Mouse (Mus musculus): Measurements from ENCODE around the gene Fam168a. TPM values are rescaled to one million over a fixed set of nuclear protein-coding genes. Genes with fewer than 3 reads are reported as not detected.
"Not testable (repeated sequence)": the region's sequence is repeated elsewhere in the genome, so short reads cannot be mapped to it uniquely, and the experiment has no call there.

Gene Fam168a
- polyA plus RNA-seq, 1 experiment from 2014 or later = 126 TPM

DNA sequence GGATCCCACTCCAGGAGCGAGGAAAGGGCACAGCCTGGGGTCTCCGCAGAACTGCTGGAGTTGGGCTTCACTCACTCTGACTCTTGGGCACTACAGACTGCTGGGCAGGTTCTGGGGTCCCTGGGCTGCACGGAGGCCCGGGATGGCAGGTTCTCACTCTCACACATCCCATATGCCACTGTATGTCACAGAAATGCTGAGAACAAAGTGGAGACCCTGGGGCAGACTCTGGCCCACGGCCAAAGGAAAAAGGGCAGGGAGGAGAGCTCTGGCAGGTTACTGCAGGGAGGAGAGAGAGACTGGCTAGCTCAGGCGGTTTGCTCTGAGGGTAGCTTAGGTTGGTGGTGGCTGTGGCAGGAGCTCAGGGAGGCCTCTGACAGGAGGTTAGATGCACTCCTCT, 15.8 kb downstream of the Fam168a start:
- peak; percentile 60; the same call in 1 of the 2 replicates for ATAC-seq (replicated peaks)

DNA sequence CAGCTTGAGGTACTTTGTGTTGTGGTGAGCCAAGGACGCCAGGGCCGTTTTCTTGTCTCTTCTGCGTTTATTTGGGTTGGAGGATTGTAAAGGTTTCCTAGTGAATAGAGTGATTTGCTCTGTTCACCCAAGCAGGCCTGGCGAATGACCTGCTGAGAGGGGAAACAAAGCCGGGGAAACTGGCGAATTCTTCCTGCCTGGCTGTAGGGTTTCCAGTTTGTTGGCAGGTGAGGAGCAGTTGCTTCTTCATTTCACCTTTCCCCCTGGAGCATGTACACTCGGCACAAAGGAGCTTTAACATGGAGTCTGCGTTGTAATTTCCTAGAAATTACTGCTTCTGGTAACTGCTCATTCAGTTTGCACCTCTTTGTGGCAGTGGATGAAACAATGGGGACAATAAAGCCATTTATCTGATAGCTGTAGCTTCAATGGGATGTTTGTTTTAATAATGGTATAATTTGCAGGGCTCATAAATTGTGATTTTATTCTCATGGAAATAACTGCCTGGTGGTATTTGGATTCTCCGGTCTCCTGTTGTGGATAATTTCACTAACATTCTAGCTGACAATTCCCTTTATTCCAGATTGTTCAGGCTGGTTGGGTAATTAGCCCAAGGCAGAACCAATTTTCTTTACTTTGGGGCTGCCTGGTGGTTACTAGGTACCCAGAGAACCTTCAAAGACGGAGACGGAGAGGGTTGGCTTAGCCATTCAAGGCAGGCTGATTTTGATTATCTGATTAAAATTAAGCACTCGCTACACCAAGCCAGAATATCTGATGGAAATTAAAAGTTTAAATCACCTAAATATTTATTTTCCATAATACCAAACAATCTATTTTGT, 17.2 kb downstream of the Fam168a start:
- no peak; the same call in 1 of the 2 replicates for ATAC-seq (replicated peaks)
- Histone ChIP-seq H3K9ac (no peak overlapping the region), H3K9me3 (no peaks in the 10 kb centered on the region), H3K4me2 (peak overlapping the region; percentile 25), H3K4me3 (no peak overlapping the region), H3K36me3 (replicated peaks) (no peaks in the 10 kb centered on the region), H3K27me3 (replicated peaks) (no peaks in the 10 kb centered on the region), H3K4me1 (peaks cover 31% of the 10 kb centered on the region), H3K27ac (peak overlapping the region; percentile 71)
- 11% methylated on average over 12 of the region's 12 CpGs for WGBS

More for the DNA sequence above, 15.8 kb downstream of the Fam168a start:
- H3K4me3 ChIP-seq = no peak overlapping the region
- H3K27me3 ChIP-seq (replicated peaks) = no peaks in the 10 kb centered on the region
- H3K9me3 ChIP-seq = no peaks in the 10 kb centered on the region
- peaks cover 31% of the 10 kb centered on the region for H3K4me1 ChIP-seq
- H3K27ac ChIP-seq = 0 out of 2 replicates have a peak overlapping the region, but pooled peaks have one; percentile 71
- no peak overlapping the region for H3K4me2 ChIP-seq
- no peak overlapping the region for H3K9ac ChIP-seq
- H3K36me3 ChIP-seq (replicated peaks) = no peaks in the 10 kb centered on the region
- 42% methylated on average over 6 of the region's 6 CpGs for WGBS

DNA sequence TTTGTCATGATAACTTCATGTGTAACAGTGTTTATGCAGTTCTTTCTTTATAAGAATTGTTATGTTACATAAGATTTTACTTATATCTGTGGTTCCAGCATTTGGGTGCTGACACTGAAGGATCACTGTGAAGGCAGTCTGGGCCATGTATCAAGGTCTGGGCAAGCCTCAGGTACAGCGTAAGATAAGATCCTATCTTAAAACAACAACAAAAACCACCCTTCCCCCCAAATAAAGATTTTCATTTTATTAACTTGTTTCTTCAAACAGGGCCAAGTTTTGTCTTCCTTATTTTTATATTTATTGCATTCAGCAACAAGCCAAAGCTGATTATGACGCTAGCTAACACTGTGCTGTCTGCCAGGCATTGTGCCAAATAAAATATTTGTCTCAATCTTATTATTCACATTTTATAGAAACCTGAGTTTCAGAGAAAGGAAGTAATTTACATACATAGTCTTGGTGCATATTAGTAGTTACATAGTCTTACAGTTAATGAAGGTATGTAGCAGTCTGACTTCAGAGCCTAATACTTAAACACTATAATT, 21.2 kb downstream of the Fam168a start:
- H3K9ac ChIP-seq = no peak overlapping the region
- H3K4me3 ChIP-seq = no peak overlapping the region
- no peaks in the 10 kb centered on the region for H3K27me3 ChIP-seq (replicated peaks)
- no peak overlapping the region for H3K4me2 ChIP-seq
- no peaks in the 10 kb centered on the region for H3K36me3 ChIP-seq (replicated peaks)
- H3K4me1 ChIP-seq = peaks cover 22% of the 10 kb centered on the region
- WGBS = 88% methylated on average over 2 of the region's 2 CpGs
- H3K27ac ChIP-seq = no peak overlapping the region
- no peaks in the 10 kb centered on the region for H3K9me3 ChIP-seq
- no peak for ATAC-seq (replicated peaks)

DNA sequence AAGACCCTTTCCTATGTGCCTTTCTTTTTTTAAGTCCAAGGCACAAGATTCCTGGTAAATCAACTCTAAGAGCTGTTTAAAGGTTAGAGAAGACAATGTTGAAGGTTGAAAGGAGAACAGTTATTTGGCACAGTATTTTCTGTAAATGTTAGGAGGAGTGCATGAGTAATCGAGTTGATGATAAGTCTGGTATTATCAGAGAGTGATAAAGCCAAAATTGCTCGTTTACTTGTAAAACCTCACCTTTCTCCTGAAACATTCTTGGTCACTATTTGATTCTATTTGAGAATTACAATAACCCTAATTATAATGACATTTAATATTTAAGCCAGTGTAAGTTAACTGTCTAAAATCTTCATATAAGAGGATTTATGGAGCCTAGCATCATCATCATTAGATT, 23.3 kb downstream of the Fam168a start:
- Histone ChIP-seq H3K36me3 (replicated peaks) (no peaks in the 10 kb centered on the region), H3K4me2 (no peak overlapping the region), H3K4me3 (no peak overlapping the region), H3K27ac (no peak overlapping the region), H3K9me3 (no peaks in the 10 kb centered on the region), H3K4me1 (peaks cover 13% of the 10 kb centered on the region), H3K9ac (no peak overlapping the region), H3K27me3 (replicated peaks) (no peaks in the 10 kb centered on the region)
- 96% methylated on average over 2 of the region's 2 CpGs for WGBS
- ATAC-seq (replicated peaks) = no peak

DNA sequence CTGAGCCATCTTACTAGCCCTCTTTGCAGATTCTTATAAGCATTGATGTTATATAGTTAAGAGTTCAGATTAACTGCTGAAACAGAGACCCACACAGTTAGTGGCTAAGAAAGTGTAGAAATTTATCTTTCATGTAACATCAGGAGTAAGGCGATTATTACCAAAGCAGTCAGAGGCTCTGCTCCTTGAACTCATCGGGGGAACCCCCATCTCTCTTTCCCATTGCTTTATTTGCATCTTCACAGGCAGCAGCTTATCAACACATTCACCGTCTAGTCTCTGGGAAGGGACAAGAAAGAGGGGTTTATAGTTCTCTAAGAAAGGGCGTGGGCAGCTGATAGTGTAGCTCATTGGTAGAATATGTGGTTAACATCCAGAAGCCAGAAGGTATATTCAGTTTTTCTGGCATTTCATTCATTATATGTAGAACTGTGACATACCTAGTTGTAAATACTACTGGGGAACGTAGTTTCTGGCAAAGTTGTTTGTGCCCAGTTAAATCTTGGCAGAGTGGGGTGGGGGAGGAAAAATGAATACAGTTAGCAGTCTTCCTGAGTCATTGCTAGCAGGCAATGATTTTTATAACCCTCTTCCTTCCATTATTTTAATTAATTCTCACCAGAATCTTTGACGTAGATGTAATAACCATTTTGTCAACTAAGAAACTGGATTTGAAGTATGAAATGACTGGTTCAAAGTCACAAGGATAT, 26.1 kb downstream of the Fam168a start:
- H3K9me3 ChIP-seq = no peaks in the 10 kb centered on the region
- no peak overlapping the region for H3K4me3 ChIP-seq
- no peaks in the 10 kb centered on the region for H3K36me3 ChIP-seq (replicated peaks)
- H3K27me3 ChIP-seq (replicated peaks) = no peaks in the 10 kb centered on the region
- no peak overlapping the region for H3K9ac ChIP-seq
- WGBS = 70% methylated on average over 6 of the region's 6 CpGs
- ATAC-seq (replicated peaks) = no peak
- H3K4me1 ChIP-seq = peaks cover 13% of the 10 kb centered on the region
- H3K27ac ChIP-seq = no peak overlapping the region
- no peak overlapping the region for H3K4me2 ChIP-seq

DNA sequence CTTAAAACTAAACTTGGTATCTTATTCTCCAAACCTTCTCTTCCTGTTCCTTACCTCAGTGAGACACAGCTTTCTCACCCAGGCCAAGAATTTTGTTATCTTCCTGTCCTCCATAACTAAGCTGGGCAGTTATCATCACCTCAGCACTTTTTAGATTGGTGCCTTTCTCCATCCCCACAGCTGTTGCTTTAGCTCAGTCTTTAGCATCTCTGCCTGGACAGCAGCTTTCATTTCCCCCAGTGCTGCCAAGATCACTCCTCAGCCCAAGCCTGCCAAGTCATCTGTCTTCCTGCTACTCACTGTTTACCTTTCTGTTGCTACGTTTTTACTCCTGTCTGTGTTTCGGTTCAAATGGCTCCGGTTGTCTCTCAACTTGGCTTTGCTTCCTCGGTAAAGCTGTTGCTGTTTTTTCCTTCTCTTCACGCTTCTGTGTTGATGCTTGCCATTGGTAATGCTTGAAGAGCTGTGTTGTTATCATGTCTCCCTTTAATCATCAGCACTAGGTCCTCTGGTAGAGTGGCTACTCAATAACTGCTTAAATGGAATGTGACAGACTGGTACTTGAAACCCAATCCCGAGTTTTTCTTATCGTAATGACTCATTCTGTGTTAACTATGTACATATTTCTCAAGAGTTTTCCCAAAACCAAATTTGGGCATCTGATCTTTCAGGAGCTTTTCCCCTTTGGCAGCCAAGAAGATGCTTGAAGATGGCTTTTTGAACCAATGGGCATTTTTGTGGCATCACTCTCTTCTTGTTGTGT, 26.8 kb downstream of the Fam168a start:
- Histone ChIP-seq H3K4me2 (no peak overlapping the region), H3K4me1 (peaks cover 13% of the 10 kb centered on the region), H3K27ac (no peak overlapping the region), H3K27me3 (replicated peaks) (no peaks in the 10 kb centered on the region), H3K9me3 (no peaks in the 10 kb centered on the region), H3K9ac (no peak overlapping the region), H3K36me3 (replicated peaks) (no peaks in the 10 kb centered on the region), H3K4me3 (no peak overlapping the region)
- 67% methylated on average over 7 of the region's 7 CpGs for WGBS
- ATAC-seq (replicated peaks) = no peak

DNA sequence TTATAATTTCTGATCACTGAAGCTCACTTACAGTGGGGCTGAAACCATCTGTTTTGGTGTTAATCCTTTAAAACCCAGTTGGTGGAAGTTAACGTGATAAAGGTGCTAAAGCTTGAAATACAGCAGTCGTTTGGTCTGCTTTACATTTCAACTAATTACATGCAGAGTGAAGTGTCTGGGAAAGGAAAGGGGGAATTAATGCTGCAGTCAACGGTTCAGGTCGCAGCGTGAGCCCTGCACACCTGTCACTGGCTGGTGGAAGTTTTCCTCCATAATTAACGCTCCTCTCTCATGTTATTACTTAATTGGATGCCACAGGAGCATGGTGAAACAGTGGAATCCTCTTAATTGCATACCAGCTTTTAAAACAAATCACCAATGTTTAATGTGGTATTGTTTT, 27.8 kb downstream of the Fam168a start:
- H3K4me2 ChIP-seq = no peak overlapping the region
- H3K4me1 ChIP-seq = peaks cover 13% of the 10 kb centered on the region
- no peak overlapping the region for H3K4me3 ChIP-seq
- H3K27ac ChIP-seq = no peak overlapping the region
- H3K9ac ChIP-seq = no peak overlapping the region
- no peaks in the 10 kb centered on the region for H3K27me3 ChIP-seq (replicated peaks)
- no peaks in the 10 kb centered on the region for H3K36me3 ChIP-seq (replicated peaks)
- no peak for ATAC-seq (replicated peaks)
- H3K9me3 ChIP-seq = no peaks in the 10 kb centered on the region
- 38% methylated on average over 6 of the region's 6 CpGs for WGBS

DNA sequence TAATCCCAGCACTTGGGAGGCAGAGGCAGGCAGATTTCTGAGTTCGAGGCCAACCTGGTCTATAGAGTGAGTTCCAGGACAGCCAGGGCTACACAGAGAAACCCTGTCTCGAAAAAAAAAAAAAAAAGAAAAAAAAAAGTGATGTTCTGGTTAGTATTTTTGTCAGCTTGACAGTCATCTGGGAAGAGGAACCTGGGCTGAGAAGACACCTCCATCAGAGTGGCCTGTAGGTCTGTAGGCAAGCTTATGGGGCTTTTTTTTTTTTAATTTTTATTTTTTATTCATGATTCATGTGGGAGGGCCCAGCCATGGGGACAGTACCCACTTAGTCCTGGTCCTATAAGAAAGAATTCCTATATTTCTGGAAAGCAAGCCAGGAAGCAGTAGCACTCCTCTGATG, 28.5 kb downstream of the Fam168a start:
- peaks cover 13% of the 10 kb centered on the region for H3K4me1 ChIP-seq
- ATAC-seq (replicated peaks); H3K4me2 ChIP-seq; H3K36me3 ChIP-seq (replicated peaks); H3K27ac ChIP-seq; H3K9me3 ChIP-seq; H3K4me3 ChIP-seq; H3K27me3 ChIP-seq (replicated peaks); H3K9ac ChIP-seq: not testable (repeated sequence)
- WGBS = 95% methylated on average over 2 of the region's 2 CpGs

DNA sequence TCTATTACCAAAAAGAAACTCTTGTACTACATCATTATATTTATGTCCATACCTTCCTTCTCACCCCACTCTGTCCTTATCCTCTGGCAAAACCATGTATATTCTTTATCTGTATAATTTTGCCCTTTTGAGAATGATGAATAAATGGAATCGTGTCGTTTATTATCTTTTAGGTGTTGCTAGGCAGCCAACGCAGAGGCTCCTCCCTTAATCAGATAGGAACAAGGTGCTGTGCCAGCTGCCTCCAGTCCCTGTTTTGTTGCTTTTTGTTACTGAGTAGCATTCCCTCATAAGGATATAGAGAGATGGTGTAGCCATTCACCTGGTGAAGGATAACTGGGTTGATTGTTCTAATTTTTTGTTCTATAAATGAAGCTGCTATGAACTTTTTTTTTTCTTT, 29.7 kb downstream of the Fam168a start:
- no peaks in the 10 kb centered on the region for H3K9me3 ChIP-seq
- no peak overlapping the region for H3K27ac ChIP-seq
- ATAC-seq (replicated peaks) = no peak
- H3K27me3 ChIP-seq (replicated peaks) = no peaks in the 10 kb centered on the region
- no peak overlapping the region for H3K4me3 ChIP-seq
- H3K4me2 ChIP-seq = no peak overlapping the region
- peaks cover 13% of the 10 kb centered on the region for H3K4me1 ChIP-seq
- no peaks in the 10 kb centered on the region for H3K36me3 ChIP-seq (replicated peaks)
- 82% methylated on average over 3 of the region's 3 CpGs for WGBS
- no peak overlapping the region for H3K9ac ChIP-seq

DNA sequence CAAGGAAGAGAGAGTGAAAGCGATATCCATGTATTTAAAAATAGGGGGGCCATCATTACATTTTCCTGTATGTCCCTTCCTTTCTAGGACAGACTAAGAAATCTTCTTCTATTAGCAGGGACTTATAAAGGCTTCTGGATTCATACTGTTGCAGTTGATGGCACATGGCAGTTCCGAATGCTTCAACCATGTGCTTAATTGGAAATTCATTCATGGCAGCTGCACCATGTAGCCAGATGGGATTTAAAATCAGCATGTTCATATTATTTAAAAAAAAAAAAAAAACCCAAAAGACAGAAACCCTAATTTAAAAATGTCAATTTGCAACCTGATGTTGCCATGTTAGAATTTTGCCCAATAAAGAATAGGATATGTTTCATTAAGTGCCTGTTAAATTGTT, 37.9 kb downstream of the Fam168a start:
- Histone ChIP-seq H3K4me1 (no peaks in the 10 kb centered on the region), H3K9ac (no peak overlapping the region), H3K27me3 (replicated peaks) (no peaks in the 10 kb centered on the region), H3K27ac (no peak overlapping the region), H3K4me2 (no peak overlapping the region), H3K9me3 (no peaks in the 10 kb centered on the region), H3K36me3 (replicated peaks) (no peaks in the 10 kb centered on the region), H3K4me3 (no peak overlapping the region)
- ATAC-seq (replicated peaks) = no peak
- 72% methylated on average over 2 of the region's 2 CpGs for WGBS

DNA sequence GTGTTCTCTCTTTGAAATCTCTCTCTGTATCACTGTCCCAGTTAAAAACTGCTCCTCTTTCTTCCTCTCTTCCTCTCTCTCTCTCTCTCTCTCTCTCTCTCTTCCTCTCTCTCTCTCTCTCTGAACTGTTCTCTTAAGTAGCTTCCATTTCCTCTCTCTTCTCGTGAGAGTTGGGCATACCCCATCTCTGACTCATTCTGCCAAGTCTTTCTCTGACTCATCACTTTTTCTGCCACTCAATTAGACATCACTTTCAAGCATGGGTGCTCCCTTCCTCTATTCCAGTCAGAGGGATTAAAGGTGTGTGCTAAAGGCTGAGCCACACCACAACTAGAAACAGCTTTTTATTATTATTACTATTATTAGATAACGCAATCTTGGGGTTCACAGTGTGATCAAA, 43.7 kb downstream of the Fam168a start:
- WGBS = 84% methylated on average over 2 of the region's 2 CpGs
- no peaks in the 10 kb centered on the region for H3K4me1 ChIP-seq
- H3K27ac ChIP-seq = no peak overlapping the region
- H3K27me3 ChIP-seq (replicated peaks) = no peaks in the 10 kb centered on the region
- H3K9ac ChIP-seq = no peak overlapping the region
- no peak overlapping the region for H3K4me3 ChIP-seq
- no peaks in the 10 kb centered on the region for H3K9me3 ChIP-seq
- H3K4me2 ChIP-seq = no peak overlapping the region
- H3K36me3 ChIP-seq (replicated peaks) = no peaks in the 10 kb centered on the region
- ATAC-seq (replicated peaks) = no peak

DNA sequence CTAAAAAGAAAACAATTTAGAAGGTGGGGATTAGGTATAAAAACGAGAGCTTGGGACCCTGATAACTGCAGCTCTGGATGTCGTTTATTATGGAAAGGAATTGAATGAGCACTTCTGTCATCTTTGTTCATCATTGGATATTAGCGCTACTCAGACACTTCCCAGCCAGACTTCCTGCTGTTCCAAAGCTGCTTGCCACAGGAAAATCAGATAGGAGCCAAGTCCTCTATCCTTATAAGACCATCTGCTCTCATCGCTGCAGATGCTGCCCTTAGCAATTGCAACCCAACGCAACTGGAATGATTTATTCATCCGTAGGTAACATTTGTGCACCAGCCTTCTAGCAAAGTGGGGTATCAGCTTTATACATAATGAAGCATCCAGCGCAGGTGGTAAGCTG, 52.3 kb downstream of the Fam168a start:
- Histone ChIP-seq H3K36me3 (replicated peaks) (0 out of 2 replicates have a peak, but pooled peaks cover 3% of the 10 kb centered on the region), H3K4me2 (no peak overlapping the region), H3K9ac (no peak overlapping the region), H3K27ac (no peak overlapping the region), H3K9me3 (no peaks in the 10 kb centered on the region), H3K4me3 (no peak overlapping the region), H3K27me3 (replicated peaks) (no peaks in the 10 kb centered on the region), H3K4me1 (no peaks in the 10 kb centered on the region)
- ATAC-seq (replicated peaks) = no peak
- WGBS = 78% methylated on average over 7 of the region's 7 CpGs

Data from midbrain, embryonic 15.5 days (tissue).